Mouse (Mus musculus): Measurements from ENCODE around the gene Stx18.

GRCm38 (mm10) chr5:38083362-38083761 lies 44.8 kb downstream of the Stx18 start:
- TF ChIP-seq CTCF (IDR thresholded peaks at IDR 0.05; ENCODE audit: extremely low read depth, insufficient read depth, insufficient read length, insufficient replicate concordance) (no peak), POLR2A (IDR thresholded peaks at IDR 0.05; ENCODE audit: low read depth, low read length) (no peak)

All from spleen, adult 2 months (tissue).